Comparison of ENCODE assay signal across 8 mouse cellular contexts in genomic region chr1:36302957-36303356, GRCm38 (mm10). TPM values are rescaled to one million over a fixed set of nuclear protein-coding genes. Genes with fewer than 3 reads are reported as not detected.
DNase-seq lines count a peak whose midpoint lies in the region; ATAC-seq and TF ChIP-seq lines count a peak whose summit lies in the region.

No protein-coding gene starts in this region.

- H3K4me2 ChIP-seq in liver, embryonic 11.5 days = peak overlapping the region; percentile 67
- peak overlapping the region; percentile 75 for H3K4me2 ChIP-seq in stomach, embryonic 15.5 days

- no peak overlapping the region for H3K27ac ChIP-seq in cerebellum, adult 2 months (ENCODE audit: insufficient read depth, low read length)
- H3K27ac ChIP-seq in liver, embryonic 11.5 days (ENCODE audit: low read depth, low read length) = no peak overlapping the region
- peak overlapping the region; percentile 14; the same call in 1 of the 2 replicates for H3K27ac ChIP-seq in stomach, embryonic 15.5 days

- no peak for TF ChIP-seq CTCF in cerebellum, adult 2 months (IDR thresholded peaks at IDR 0.05; ENCODE audit: borderline replicate concordance, insufficient read depth, low read depth, low read length)

- peak overlapping the region; percentile 53 for H3K4me3 ChIP-seq in cerebellum, adult 2 months (replicated peaks; ENCODE audit: insufficient read depth, low read depth, low read length)
- peak overlapping the region; percentile 75 for H3K4me3 ChIP-seq in megakaryocyte, embryonic 14.5 days (replicated peaks)
- peak overlapping the region; percentile 36 for H3K4me3 ChIP-seq in liver, embryonic 11.5 days (ENCODE audit: low read depth, low read length)
- H3K4me3 ChIP-seq in stomach, embryonic 15.5 days (replicated peaks) = peak overlapping the region; percentile 28

- no peaks in the 10 kb centered on the region for H3K27me3 ChIP-seq in cerebellum, adult 2 months (ENCODE audit: control insufficient read depth, insufficient read depth, low read length)
- peaks cover 91% of the 10 kb centered on the region for H3K27me3 ChIP-seq in megakaryocyte, embryonic 14.5 days (replicated peaks)
- peaks cover 65% of the 10 kb centered on the region for H3K27me3 ChIP-seq in liver, embryonic 11.5 days (replicated peaks; ENCODE audit: control insufficient read depth, insufficient read depth, low read length)
- peaks cover 47% of the 10 kb centered on the region for H3K27me3 ChIP-seq in stomach, embryonic 15.5 days (replicated peaks)

- no peak for TF ChIP-seq POLR2A in cerebellum, adult 2 months (IDR thresholded peaks at IDR 0.05; ENCODE audit: borderline replicate concordance, insufficient read depth, low read length)

- H3K9me3 ChIP-seq in megakaryocyte, embryonic 14.5 days = no peaks in the 10 kb centered on the region
- H3K9me3 ChIP-seq in liver, embryonic 11.5 days (ENCODE audit: control insufficient read depth, low read length) = no peaks in the 10 kb centered on the region
- H3K9me3 ChIP-seq in stomach, embryonic 15.5 days = no peaks in the 10 kb centered on the region

- no peak for DNase-seq in cerebellum, adult 2 months
- no peak for DNase-seq in cerebellum, adult 18-20 months
- DNase-seq in liver, embryonic 11.5 days (ENCODE audit: low spot score) = no peak
- no peak for DNase-seq in layer of hippocampus, postnatal 25 days (ENCODE audit: extremely low spot score in 1 of 2, low spot score in 1 of 2)
- no peak for DNase-seq in cerebellum, adult 11-12 months

- no peak overlapping the region for H3K9ac ChIP-seq in liver, embryonic 11.5 days (ENCODE audit: low read depth, low read length)
- no peak overlapping the region for H3K9ac ChIP-seq in stomach, embryonic 15.5 days

- H3K4me1 ChIP-seq in cerebellum, adult 2 months (ENCODE audit: control insufficient read depth, insufficient read depth, low read length) = no peaks in the 10 kb centered on the region
- peaks cover 16% of the 10 kb centered on the region for H3K4me1 ChIP-seq in megakaryocyte, embryonic 14.5 days
- H3K4me1 ChIP-seq in liver, embryonic 11.5 days (replicated peaks; ENCODE audit: control insufficient read depth, insufficient read depth, low read length) = peaks cover 3% of the 10 kb centered on the region; the same call in 1 of the 2 replicates
- H3K4me1 ChIP-seq in stomach, embryonic 15.5 days = peaks cover 5% of the 10 kb centered on the region

- ATAC-seq in megakaryocyte, adult 5-6 weeks (ENCODE audit: poor library complexity, severe bottlenecking) = no peak
- ATAC-seq in liver, embryonic 11.5 days (replicated peaks; ENCODE audit: low FRiP score) = no peak
- ATAC-seq in stomach, embryonic 15.5 days (ENCODE audit: insufficient read depth, low FRiP score, low read depth) = no peak

- H3K36me3 ChIP-seq in megakaryocyte, embryonic 14.5 days (replicated peaks; ENCODE audit: low read length) = no peaks in the 10 kb centered on the region
- H3K36me3 ChIP-seq in liver, embryonic 11.5 days (ENCODE audit: control insufficient read depth, insufficient read depth, low read length) = no peaks in the 10 kb centered on the region
- no peaks in the 10 kb centered on the region for H3K36me3 ChIP-seq in stomach, embryonic 15.5 days

- WGBS in cerebellum, adult 2 months = 17% methylated on average over 9 of the region's 9 CpGs
- WGBS in liver, embryonic 11.5 days = 19% methylated on average over 9 of the region's 9 CpGs
- 17% methylated on average over 9 of the region's 9 CpGs for WGBS in stomach, embryonic 15.5 days

RNA-seq across cellular contexts. Expression of gene Arid5a, which starts 4.6 kb away (rescaled TPM):
- polyA plus RNA-seq in cerebellum, adult 2 months (2012; rRNA removed) = 9.9 and 10.7 TPM in 2 replicates
- 4.4 and 17.4 TPM in 2 replicates for polyA plus RNA-seq in megakaryocyte, embryonic 14.5 days (2012; ENCODE audit: insufficient read depth, low replicate concordance)
- total RNA-seq in megakaryocyte, adult 5-6 weeks (2015) = 14.1 and 14.6 TPM in 2 replicates
- 27.0 and 31.9 TPM in 2 replicates for total RNA-seq in megakaryocyte, adult 5-6 weeks (2017)
- polyA plus RNA-seq in liver, embryonic 11.5 days (2014; fragmentation: Nextera tagmentation; extraction: Ambion mirVana) = 2.4 and 3.9 TPM in 2 replicates
- 3.5 and 4.7 TPM in 2 replicates for polyA plus RNA-seq in stomach, embryonic 15.5 days (2015; fragmentation: Nextera tagmentation; extraction: Ambion mirVana)
- total RNA-seq in layer of hippocampus, postnatal 25 days (2021) = 10 to 100 TPM; 11.5 to 16.6 TPM

RNA-seq across cellular contexts. Expression of gene Neurl3, which starts 28.5 kb away (rescaled TPM):
- 0.93 and 1.0 TPM in 2 replicates for polyA plus RNA-seq in cerebellum, adult 2 months (2012; rRNA removed)
- 10.2 and 15.0 TPM in 2 replicates for polyA plus RNA-seq in megakaryocyte, embryonic 14.5 days (2012; ENCODE audit: insufficient read depth, low replicate concordance)
- total RNA-seq in megakaryocyte, adult 5-6 weeks (2015) = 54.2 and 57.5 TPM in 2 replicates
- total RNA-seq in megakaryocyte, adult 5-6 weeks (2017) = 66.0 and 68.3 TPM in 2 replicates
- 4.5 and 4.6 TPM in 2 replicates for polyA plus RNA-seq in liver, embryonic 11.5 days (2014; fragmentation: Nextera tagmentation; extraction: Ambion mirVana)
- polyA plus RNA-seq in stomach, embryonic 15.5 days (2015; fragmentation: Nextera tagmentation; extraction: Ambion mirVana) = 15.6 and 18.7 TPM in 2 replicates
- under 1 TPM; 0.42 to 0.68 TPM for total RNA-seq in layer of hippocampus, postnatal 25 days (2021)

RNA-seq across cellular contexts. Expression of gene Uggt1, which starts 58.4 kb away (rescaled TPM):
- polyA plus RNA-seq in cerebellum, adult 2 months (2012; rRNA removed) = 23.6 and 25.7 TPM in 2 replicates
- polyA plus RNA-seq in megakaryocyte, embryonic 14.5 days (2012; ENCODE audit: insufficient read depth, low replicate concordance) = 3.3 and 3.4 TPM in 2 replicates
- 77.5 and 77.7 TPM in 2 replicates for total RNA-seq in megakaryocyte, adult 5-6 weeks (2015)
- total RNA-seq in megakaryocyte, adult 5-6 weeks (2017) = 120 and 125 TPM in 2 replicates
- polyA plus RNA-seq in liver, embryonic 11.5 days (2014; fragmentation: Nextera tagmentation; extraction: Ambion mirVana) = 54.4 and 55.8 TPM in 2 replicates
- 52.8 and 60.3 TPM in 2 replicates for polyA plus RNA-seq in stomach, embryonic 15.5 days (2015; fragmentation: Nextera tagmentation; extraction: Ambion mirVana)
- 10 to 100 TPM; 36.0 to 40.5 TPM for total RNA-seq in layer of hippocampus, postnatal 25 days (2021)
